In the genomic region with DNA sequence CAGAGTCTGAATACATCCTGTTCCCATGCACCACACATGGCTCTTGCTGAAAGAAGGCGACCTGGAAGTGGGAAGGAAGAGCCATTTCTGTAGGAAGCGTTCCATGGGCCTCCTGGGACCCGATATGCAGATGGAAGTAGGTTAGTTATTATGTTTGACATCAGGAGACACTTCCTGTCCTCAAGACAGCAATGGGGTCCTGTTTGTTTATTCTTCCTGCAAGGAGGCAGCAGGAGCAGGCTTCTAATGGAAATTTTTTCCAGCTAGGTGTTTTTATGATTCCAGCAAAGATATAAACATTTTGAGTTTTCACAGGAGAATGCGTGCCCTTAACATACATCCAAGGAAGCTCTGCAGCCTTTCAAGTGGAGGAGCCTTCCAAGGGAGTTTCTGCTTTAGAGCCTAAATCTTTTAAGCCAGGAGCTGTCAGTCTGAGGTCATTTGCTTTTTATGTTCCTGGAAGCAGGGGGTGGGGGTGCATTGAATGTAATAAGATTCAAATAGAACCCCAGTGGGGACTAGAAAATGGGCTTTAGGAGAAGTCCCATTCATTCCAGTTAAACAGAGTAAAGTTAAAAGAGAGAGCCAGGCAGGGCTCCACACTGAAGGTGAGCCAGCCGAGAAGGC, we compare ENCODE assay signal across 11 mouse cellular contexts.
A peak's percentile ranks its signal among the peaks of the same experiment; 100 is the strongest.
DNase-seq lines count a peak whose midpoint lies in the region; ATAC-seq and TF ChIP-seq lines count a peak whose summit lies in the region.
"Had no signal": no experiment of that assay in that cellular context is flagged by ENCODE, and none has a peak within 500 bp of the region (broad histone marks: within the 10 kb centered on the region; RNA-seq: fewer than 3 reads in every experiment).

No protein-coding gene starts in this region.

- H3K36me3 ChIP-seq in heart, embryonic 12.5 days, result no peaks in the 10 kb centered on the region
- H3K36me3 ChIP-seq in hindbrain, embryonic 12.5 days, result no peaks in the 10 kb centered on the region
- no peaks in the 10 kb centered on the region for H3K36me3 ChIP-seq in midbrain, postnatal 0 days (ENCODE audit: insufficient read depth, low read length)
- H3K36me3 ChIP-seq in thymus, adult 2 months (ENCODE audit: control insufficient read depth, insufficient read depth, low read length), result no peaks in the 10 kb centered on the region

- no peak for DNase-seq in heart, postnatal 4 days
- peak; percentile 33 for DNase-seq in embryo, embryonic 9.5 days (ENCODE audit: extremely low spot score)
- peak; percentile 12 for DNase-seq in midbrain, postnatal 0 days (ENCODE audit: low spot score)
- no peak for DNase-seq in layer of hippocampus, adult 9-11 months
- no peak for DNase-seq in thymus, adult 2 months
- DNase-seq in spleen, postnatal 36 days (ENCODE audit: low spot score in 2 of 2), result no peak
- DNase-seq: cerebellum, postnatal 25 days; kidney, adult 8-10 months; lung, adult 2 months had no signal

- no peak for ATAC-seq in heart, embryonic 12.5 days (ENCODE audit: insufficient number of reproducible peaks, low FRiP score)
- ATAC-seq in hindbrain, embryonic 12.5 days (ENCODE audit: low FRiP score), result no peak
- ATAC-seq in midbrain, postnatal 0 days (ENCODE audit: low FRiP score), result no peak

- TF ChIP-seq CTCF in midbrain, postnatal 0 days (IDR thresholded peaks at IDR 0.05), result no peak
- TF ChIP-seq CTCF in thymus, adult 2 months (IDR thresholded peaks at IDR 0.05; ENCODE audit: borderline replicate concordance, control insufficient read depth, extremely low read depth, insufficient read depth, low read length, poor library complexity), result no peak

- peaks cover 24% of the 10 kb centered on the region for H3K4me1 ChIP-seq in heart, embryonic 12.5 days (replicated peaks)
- peaks cover 13% of the 10 kb centered on the region for H3K4me1 ChIP-seq in hindbrain, embryonic 12.5 days
- H3K4me1 ChIP-seq in midbrain, postnatal 0 days (ENCODE audit: insufficient read depth, low read length), result peaks cover 6% of the 10 kb centered on the region; the same call in 1 of the 2 replicates
- H3K4me1 ChIP-seq in thymus, adult 2 months (replicated peaks; ENCODE audit: control insufficient read depth, insufficient read depth, low read length), result no peaks in the 10 kb centered on the region

- TF ChIP-seq POLR2A in thymus, adult 2 months (IDR thresholded peaks at IDR 0.05; ENCODE audit: control insufficient read depth, extremely low read depth, insufficient read depth, low read length, poor library complexity), result no peak

- H3K27ac ChIP-seq in heart, embryonic 12.5 days (ENCODE audit: poor library complexity, severe bottlenecking), result peak overlapping the region; percentile 55; the same call in 1 of the 2 replicates
- H3K27ac ChIP-seq in hindbrain, embryonic 12.5 days, result peak overlapping the region; percentile 9; the same call in 1 of the 2 replicates
- H3K27ac ChIP-seq in midbrain, postnatal 0 days (ENCODE audit: low read depth, low read length), result peak overlapping the region; percentile 63
- no peak overlapping the region for H3K27ac ChIP-seq in thymus, adult 2 months (ENCODE audit: control insufficient read depth, insufficient read depth, low read length)

- H3K27me3 ChIP-seq in heart, embryonic 12.5 days (replicated peaks), result no peaks in the 10 kb centered on the region
- no peaks in the 10 kb centered on the region for H3K27me3 ChIP-seq in hindbrain, embryonic 12.5 days
- no peaks in the 10 kb centered on the region for H3K27me3 ChIP-seq in midbrain, postnatal 0 days (ENCODE audit: insufficient read depth, low read length)
- no peaks in the 10 kb centered on the region for H3K27me3 ChIP-seq in thymus, adult 2 months (ENCODE audit: control insufficient read depth, insufficient read depth, low read length)

- WGBS in heart, embryonic 12.5 days, result 56% methylated on average over 5 of the region's 5 CpGs
- 28% methylated on average over 5 of the region's 5 CpGs for WGBS in hindbrain, embryonic 12.5 days
- WGBS in midbrain, postnatal 0 days, result 12% methylated on average over 5 of the region's 5 CpGs
- WGBS in thymus, adult 2 months, result 81% methylated on average over 5 of the region's 5 CpGs

- 0 out of 2 replicates have a peak, but pooled peaks cover 3% of the 10 kb centered on the region for H3K9me3 ChIP-seq in heart, embryonic 12.5 days (replicated peaks)
- no peaks in the 10 kb centered on the region for H3K9me3 ChIP-seq in hindbrain, embryonic 12.5 days (replicated peaks)
- no peaks in the 10 kb centered on the region for H3K9me3 ChIP-seq in midbrain, postnatal 0 days (ENCODE audit: low read length)

- H3K9ac ChIP-seq in heart, embryonic 12.5 days, result no peak overlapping the region
- no peak overlapping the region; the same call in 1 of the 2 replicates for H3K9ac ChIP-seq in hindbrain, embryonic 12.5 days
- H3K9ac ChIP-seq in midbrain, postnatal 0 days (replicated peaks; ENCODE audit: low read length, poor library complexity, severe bottlenecking), result no peak overlapping the region

- H3K4me3 ChIP-seq in heart, embryonic 12.5 days, result no peak overlapping the region
- H3K4me3 ChIP-seq in hindbrain, embryonic 12.5 days, result no peak overlapping the region
- no peak overlapping the region for H3K4me3 ChIP-seq in midbrain, postnatal 0 days (ENCODE audit: low read depth, low read length)
- H3K4me3 ChIP-seq in thymus, adult 2 months (ENCODE audit: control insufficient read depth, insufficient read depth, low read length), result no peak overlapping the region

- no peak overlapping the region for H3K4me2 ChIP-seq in heart, embryonic 12.5 days
- no peak overlapping the region for H3K4me2 ChIP-seq in hindbrain, embryonic 12.5 days (replicated peaks)
- no peak overlapping the region for H3K4me2 ChIP-seq in midbrain, postnatal 0 days (ENCODE audit: low read depth, low read length, poor library complexity, severe bottlenecking)

Comparison
In these comparisons a context has a peak if more than half of its experiments do, and no peak if none do; other contexts are left out.
1. DNase-seq: peak in embryo, embryonic 9.5 days (single experiment) and midbrain, postnatal 0 days (single experiment); none in heart, postnatal 4 days (single experiment), layer of hippocampus, adult 9-11 months (single experiment), thymus, adult 2 months (single experiment) and spleen, postnatal 36 days (0 of 2).